Mouse (Mus musculus) lung, postnatal 36 days (tissue): ENCODE data around the gene Ptpn9.
"Not testable (repeated sequence)": the region's sequence is repeated elsewhere in the genome, so short reads cannot be mapped to it uniquely, and the experiment has no call there.

Experiments
- DNase-seq: peaks from one replicate; pipeline ENCODE4 v3.0.0; 2022; ENCODE audit warnings: mixed read lengths

Ptpn9 gene

GRCm38 (mm10) chr9:56994286-56995197, at the start of gene Ptpn9:
Gene Ptpn9 (plus strand): TSS chr9:56994923.
- peak; percentile 92 for DNase-seq

DNA sequence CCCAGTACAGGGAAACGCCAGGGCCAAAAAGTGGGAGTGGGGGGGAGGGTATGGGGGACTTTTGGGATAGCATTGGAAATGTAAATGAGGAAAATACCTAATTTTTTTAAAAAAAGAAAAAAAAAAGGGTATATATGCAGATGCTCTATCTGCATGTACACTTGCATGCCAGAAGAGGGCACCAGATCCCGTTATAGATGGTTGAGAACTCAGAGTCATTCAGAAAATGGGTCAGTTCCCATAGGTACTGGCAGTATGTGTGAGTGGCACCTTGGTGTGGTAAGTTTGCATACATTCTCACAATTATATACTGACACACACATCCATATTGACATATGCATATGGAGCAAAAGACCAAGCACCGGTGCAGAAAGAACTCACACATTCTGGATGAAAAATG, 47.2 kb upstream of the Ptpn9 start:
- DNase-seq: peak; percentile 56

- not testable (repeated sequence) for DNase-seq
Observed at GRCm38 (mm10) chr9:56948699-56949098, 46.0 kb upstream of the Ptpn9 start.

GRCm38 (mm10) chr9:56949767-56950166, 45.0 kb upstream of the Ptpn9 start:
- DNase-seq: no peak

DNA sequence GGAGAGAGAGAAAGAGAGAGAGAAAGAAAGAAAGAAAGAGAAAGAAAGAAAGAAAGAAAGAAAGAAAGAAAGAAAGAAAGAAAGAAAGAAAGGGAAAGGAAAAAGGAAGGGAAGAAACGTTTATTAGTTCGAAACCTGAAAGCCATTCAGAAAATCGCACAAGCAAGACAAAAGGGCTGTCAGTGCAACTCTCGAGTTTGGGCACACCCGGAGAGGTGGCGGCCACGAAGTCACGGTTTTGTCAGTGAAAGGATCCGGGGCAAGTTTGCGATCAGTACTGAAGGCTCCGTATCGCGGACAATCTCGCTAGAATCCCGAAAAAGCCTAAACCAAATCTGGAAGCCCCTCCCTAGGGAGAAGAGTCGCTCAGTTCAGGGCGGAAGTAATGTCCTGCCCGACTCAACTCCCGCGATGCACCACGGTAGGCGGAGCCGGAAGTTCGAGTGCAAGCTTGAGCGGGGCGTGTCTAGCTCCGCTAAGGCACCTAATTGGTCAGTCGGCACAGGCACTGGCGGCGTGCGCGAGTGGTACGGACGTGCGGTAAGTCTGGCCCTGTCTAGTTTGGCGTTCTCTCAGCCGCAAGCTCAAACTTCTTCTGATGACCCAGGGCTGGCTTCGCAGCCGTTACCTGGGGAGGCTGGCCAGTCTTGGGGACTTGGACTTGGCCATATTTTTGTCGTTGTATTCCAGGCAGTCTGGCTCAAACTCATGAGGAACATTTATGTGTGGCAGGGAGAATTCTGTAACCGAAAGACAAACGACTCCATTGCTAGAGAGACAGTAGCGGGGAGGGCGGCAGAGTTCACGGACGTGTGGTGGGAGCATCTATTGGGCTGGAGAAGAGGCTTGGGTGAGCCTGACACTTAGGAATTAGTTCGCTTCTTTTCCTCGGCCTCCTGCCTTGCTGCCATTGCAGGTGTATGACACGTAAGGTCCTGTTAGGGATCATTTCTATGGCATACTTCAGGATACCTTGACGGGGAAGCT, 44.0 kb upstream of the Ptpn9 start, which contains the start of gene Snupn:
TSS of gene Snupn (plus strand) at position 465 of the 987 bp plus-strand sequence.
- peak; percentile 99 for DNase-seq

DNA sequence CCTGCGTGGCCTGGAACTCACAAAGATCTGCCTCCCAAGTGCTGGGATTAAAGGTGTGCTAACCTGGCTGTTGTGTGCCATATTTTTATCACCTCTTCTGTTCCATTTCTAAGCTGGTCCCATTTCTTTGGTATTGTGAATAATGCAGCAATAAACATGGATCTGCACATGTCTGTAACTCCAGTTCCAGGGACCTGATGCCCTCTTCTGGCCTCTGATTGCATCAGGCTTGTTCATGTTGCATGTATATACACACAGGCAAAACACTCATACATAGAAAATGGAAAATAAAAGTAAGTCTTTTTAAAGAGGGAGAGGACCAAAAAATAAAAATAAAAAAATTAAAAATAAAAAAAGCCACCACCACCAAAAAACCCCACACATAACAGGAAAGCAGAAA, 41.2 kb upstream of the Ptpn9 start:
- no peak for DNase-seq

GRCm38 (mm10) chr9:56956966-56957675, 37.6 kb upstream of the Ptpn9 start:
- no peak for DNase-seq

- no peak for DNase-seq
Observed at GRCm38 (mm10) chr9:56958689-56959088, 36.0 kb upstream of the Ptpn9 start.

GRCm38 (mm10) chr9:56961591-56961990, 33.1 kb upstream of the Ptpn9 start:
- DNase-seq: no peak

DNA sequence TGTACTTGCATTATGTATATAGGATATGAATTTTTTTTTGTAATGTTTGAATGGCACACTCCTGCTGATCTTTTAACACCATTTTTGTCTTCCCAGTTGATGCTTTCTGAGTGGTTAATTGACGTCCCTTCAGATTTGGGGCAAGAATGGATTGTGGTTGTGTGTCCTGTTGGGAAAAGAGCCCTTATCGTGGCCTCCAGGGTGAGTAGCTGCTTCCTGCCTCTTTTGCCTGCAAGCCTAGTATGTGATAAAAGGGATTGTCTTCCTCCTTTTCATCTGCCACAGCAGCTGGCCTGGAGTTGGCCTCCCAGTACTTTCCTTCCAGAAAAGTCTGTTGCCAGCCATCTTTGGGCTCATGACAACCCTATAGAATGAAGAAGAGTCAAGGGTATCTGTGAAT, 24.6 kb upstream of the Ptpn9 start:
- no peak for DNase-seq

- DNase-seq: no peak
Observed at GRCm38 (mm10) chr9:56973960-56974524, 20.7 kb upstream of the Ptpn9 start.

DNA sequence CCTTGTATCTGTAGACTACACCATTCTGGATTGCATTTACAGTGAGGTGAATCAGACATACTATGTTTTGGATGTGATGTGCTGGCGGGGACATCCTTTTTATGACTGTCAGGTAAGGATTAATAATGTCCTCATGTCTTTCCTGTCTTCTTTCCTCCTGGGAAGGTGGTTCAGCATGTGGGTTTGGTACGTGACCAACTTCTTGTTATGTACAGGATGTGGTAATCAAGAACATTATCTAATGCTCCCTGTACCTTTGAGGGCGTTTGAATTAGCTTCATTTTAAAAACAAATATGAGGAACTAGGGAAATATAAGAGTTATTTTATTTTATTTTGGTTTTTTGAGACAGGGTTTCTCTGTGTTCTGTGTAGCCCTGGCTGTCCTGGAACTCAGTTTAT, 19.5 kb upstream of the Ptpn9 start:
- no peak for DNase-seq

GRCm38 (mm10) chr9:56980186-56980585, 14.5 kb upstream of the Ptpn9 start:
- no peak for DNase-seq

DNA sequence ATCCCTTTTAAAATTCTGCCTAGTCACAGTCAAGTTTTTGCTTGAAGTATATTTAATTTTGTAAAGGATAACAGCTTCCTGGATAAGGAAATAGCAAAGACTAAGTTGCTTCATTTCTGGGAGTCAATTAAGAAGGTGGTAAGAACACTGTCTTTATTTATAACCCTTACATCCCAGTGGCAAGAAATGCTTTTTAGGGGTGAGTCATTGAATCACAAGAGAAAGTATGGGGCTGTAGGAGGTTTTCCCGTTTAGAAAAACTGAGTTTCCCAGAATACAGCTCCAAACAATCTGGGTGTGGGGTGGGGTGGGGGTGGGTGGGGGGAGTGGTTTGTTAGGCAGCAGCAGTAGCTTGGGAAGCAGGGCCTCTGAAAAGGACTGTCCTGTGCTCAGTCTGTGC, 13.2 kb upstream of the Ptpn9 start:
- no peak for DNase-seq

DNA sequence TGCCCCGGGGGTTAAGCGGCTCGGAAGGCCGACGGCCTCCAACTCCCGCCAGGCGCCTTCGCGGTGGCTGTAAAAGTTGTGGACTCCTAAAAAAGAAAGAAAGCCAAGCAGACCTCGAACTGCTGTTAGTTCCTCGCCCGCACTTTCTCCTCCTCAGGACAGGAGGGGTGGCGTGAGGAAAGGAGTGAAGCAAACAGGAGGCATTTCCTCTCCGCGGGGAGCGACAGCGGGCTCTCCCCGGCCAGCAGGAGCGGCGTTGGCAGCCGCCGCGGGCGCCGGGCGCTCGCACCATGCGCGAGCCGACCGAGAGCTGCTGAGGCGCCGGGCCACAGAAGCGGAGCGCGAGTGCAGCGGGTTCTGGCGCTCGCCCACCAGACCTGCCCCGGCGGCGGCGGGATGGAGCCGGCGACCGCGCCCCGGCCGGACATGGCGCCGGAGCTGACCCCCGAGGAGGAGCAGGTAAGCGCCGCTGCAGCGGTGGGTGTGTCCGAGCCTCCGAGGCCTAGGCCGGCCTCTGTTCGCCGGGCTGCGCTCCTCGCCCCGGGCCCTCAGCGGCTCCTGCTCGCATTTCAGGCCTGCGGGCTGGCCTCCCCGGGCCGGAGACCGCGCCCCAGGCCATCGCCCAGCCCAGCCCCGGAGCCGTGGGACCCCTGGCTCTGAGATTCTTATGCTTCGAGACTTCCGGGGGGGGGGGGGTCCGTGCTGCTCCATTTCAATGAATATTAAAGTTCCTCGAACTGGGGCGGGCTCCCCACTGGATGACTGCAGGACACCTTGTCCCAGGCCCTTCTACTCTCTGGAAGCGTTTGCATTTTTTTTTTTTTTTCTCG, 690 bp downstream of the Ptpn9 start:
- DNase-seq: peak; percentile 66

DNA sequence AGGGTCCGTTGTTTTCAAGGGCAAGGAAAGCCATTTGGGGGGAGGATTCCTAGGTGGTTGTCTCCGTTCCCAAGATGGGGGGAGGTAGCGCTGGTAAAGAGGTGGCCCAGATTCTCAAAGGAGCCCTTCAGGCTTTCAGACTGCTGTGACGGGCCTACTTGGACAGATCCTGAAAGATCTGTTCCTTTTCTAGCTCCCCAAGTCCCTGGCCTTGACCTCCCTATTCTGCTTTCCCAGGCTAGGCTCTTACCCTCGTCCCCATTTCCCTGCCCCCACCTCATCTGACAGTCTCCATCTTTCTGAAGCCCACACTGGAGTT, 1.3 kb downstream of the Ptpn9 start:
- peak; percentile 21 for DNase-seq

DNA sequence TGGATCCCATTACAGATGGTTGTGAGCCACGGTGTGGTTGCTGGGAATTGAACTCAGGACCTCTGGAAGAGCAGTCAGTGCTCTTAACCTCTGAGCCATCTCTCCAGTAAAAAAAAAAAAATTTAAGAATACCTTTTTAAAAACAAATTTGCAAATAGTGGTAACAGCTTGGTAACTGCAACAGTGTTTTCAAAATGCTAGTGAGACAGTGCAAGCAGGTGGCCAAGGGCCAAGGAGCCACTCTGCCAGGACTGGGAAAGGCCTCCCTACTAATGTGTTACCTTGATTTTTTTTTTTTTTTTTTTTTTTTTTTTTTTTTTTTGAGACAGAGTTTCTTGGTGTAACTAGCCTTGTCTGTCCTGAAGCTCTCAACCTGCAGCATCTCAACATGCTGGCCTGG, 2.5 kb downstream of the Ptpn9 start:
- not testable (repeated sequence) for DNase-seq

DNA sequence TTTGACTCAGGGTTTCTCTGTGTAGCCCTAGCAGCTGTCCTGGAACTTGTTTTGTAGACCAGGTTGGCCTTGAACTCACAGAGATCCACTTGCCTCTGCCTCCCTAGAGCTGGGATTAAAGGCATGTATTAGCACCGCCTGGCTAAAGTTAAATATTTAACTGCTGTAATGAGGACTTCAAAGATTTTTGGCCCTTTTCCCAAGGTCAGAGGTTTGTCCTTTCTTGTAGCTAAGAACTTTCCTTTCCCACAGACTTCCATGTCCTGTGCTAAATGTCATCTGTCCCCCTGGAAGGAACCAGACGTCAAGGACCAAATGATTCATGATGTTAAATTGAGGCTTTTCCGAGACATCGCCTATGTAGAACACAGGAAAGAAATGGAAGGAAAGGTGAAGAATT, 8.3 kb downstream of the Ptpn9 start:
- peak; percentile 13 for DNase-seq

DNA sequence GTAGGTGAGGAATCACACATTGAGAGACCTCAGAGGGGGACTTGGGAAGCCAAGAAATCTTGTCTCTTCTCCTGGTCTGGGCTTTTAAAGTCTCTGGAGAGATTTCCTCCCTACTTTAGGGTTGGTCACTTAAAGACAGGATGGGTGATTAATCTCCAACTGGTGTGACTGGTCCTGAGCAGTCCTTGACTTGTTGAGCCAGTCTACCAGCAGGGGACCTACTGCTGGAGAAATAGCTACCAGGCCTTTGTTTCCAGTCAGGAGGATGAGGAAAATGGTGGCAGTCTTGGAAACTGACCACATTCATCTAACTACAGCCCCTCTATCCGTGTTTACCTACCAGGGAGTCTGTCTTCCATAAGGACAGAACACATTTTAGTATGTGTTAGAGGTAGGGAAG, 17.7 kb downstream of the Ptpn9 start:
- DNase-seq: no peak

DNA sequence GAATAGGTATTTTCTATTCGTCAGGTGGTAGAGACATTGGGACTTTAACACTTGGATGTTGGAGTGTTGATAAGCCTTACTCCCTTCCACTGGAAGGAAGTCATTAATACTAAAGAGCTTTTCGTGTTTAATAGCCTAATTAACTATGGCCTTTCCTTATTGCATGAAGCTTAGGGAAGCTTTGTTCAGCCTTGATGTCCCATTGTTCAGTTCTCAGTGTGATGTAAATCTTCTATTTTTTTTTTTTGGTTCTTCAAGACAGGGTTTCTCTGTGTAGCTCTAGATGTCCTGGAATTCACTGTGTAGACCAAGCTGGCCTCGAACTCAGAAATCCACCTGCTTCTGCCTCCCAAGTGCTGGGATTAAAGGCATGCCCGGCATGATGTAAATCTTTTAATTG, 18.2 kb downstream of the Ptpn9 start:
- DNase-seq: no peak

DNA sequence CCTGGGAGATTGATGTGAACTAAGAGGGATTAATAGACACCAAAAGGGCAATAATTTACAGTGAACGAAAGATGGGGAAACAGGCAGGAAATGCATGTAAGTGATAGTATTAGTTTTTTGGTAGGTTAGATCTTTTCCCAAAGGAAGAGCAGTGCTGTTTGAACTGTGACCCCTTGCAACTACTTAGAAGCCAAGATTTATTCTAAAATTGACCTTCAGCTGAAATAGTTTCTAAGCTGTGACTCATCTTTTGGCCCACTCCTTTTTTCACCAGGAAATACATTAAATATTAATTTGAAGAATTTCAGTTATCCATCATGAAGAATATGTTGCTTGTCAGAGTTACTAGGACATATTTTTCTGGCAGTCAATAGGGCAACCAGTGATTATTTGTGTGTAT, 19.0 kb downstream of the Ptpn9 start:
- no peak for DNase-seq

GRCm38 (mm10) chr9:57014766-57015165, 20.0 kb downstream of the Ptpn9 start:
- DNase-seq: peak; percentile 62
